Mouse (Mus musculus) monocyte, adult 2 months (primary cell): Measurements from ENCODE around the gene Gm4214.
"Not testable (repeated sequence)": the region's sequence is repeated elsewhere in the genome, so short reads cannot be mapped to it uniquely, and the experiment has no call there.

Experiments
- DNase-seq, 2 experiments: peaks; one replicate each; pipeline ENCODE4 v3.0.0; 2022; ENCODE audit warnings: low spot score in 2 of 2, low read depth in 1 of 2

Gene Gm4214

DNA sequence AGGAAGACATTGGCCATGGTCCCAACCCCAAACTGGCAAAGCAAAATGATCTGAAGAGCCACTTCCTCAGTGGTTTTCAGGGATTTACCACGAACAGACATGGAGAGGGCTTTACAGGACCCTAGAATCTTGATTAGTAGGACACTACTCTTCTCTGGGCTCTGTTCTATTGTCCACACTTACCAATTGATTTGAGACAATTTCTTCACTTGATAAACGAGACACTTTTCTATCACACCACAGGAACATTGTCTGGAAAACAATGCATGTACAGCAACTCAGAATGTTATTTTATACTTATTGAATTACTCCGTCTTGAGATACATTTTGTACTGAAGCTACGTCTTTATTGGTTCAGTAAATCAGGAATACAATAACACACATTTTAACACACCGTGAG lies at the start of gene Gm4214:
Gene Gm4214 (minus strand): TSS at position 101 of the 400 bp plus-strand sequence.
- DNase-seq, result not testable (repeated sequence)

DNA sequence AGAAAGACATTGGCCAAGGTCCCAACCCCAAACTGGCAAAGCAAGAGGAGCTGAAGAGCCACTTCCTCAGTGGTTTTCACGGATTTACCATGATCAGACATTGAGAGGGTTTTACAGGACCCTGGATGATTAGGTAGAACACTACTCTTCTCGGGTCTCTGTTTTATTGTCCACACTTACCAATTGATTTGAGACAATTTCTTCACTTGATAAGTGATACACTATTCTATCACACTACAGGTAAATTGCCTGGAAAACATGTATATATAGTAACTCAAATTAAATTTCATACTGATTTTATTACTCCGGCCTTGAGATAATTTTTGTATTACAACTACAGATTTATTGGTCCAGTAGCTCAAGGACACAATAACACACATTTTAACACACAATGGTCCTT lies 35.4 kb upstream of the Gm4214 start, which contains the start of gene Gm4216:
Gene Gm4216 (minus strand): TSS at position 101 of the 400 bp plus-strand sequence.
- not testable (repeated sequence) for DNase-seq
